Mouse (Mus musculus) bone marrow macrophage, adult 2 months (primary cell): ENCODE measurements around the gene Gm11639.

Experiments used
- CTCF ChIP-seq: IDR thresholded peaks from 2 replicates; pipeline ENCODE4 v1.5.1; 2012; ENCODE audit warnings: low read depth, mild to moderate bottlenecking, low read length, moderate library complexity
- POLR2A ChIP-seq: IDR thresholded peaks from 2 replicates; pipeline ENCODE4 v1.6.1; 2012; ENCODE audit warnings: mild to moderate bottlenecking, low read depth, low read length, borderline replicate concordance

- no peak for TF ChIP-seq CTCF
- no peak for TF ChIP-seq POLR2A
These were observed 435.1 kb downstream of the Gm11639 start for GRCm38 (mm10) chr11:105120551-105121061.
